Mouse (Mus musculus) cerebellum, adult 2 months (tissue): Measurements from ENCODE around the gene Phldb1.

Source experiments
- CTCF ChIP-seq: fragments of 200-500 bp; IDR thresholded peaks from 2 replicates; pipeline ENCODE4 v1.5.1; 2011; ENCODE audit warnings: low read depth, mild to moderate bottlenecking, control low read depth, low read length, moderate library complexity, borderline replicate concordance; ENCODE audit not compliant: insufficient read depth
- POLR2A ChIP-seq: fragments of 200-500 bp; IDR thresholded peaks from 2 replicates; pipeline ENCODE4 v1.6.1; 2011; ENCODE audit warnings: low read length, control low read depth, borderline replicate concordance; ENCODE audit not compliant: insufficient read depth

DNA sequence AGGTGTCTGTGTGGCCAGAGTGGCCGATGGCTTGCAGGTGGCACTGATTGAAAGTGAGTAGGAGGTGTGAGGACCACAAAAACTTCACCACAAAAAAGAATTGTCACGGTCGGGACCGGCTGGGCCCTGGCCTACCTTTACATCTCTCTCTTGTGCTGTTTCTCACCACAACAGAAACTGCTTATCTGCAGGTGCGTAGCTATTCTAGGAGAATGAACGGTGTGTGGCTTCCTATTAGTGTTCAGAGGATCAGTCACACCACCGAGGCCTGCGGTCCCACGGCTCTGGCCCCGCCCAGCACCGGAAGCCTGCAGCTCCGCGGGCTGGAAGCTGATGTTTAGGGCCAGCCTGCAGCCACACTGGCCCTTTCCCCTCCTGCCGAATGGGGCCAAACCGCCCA is 89.1 kb downstream of the Phldb1 start:
- TF ChIP-seq CTCF (no peak), POLR2A (no peak)
